Mouse (Mus musculus) frontal cortex, adult 2 months (tissue): ENCODE data around the gene Bahcc1. TPM values are rescaled to one million over a fixed set of nuclear protein-coding genes. Genes with fewer than 3 reads are reported as not detected.

Source experiments
- DNase-seq, 2 experiments: peaks; one replicate each; pipeline ENCODE4 v3.0.0; 2022; ENCODE audit warnings: low spot score in 1 of 2; ENCODE audit errors: extremely low spot score in 1 of 2
- polyA plus RNA-seq: library from polyadenylated mRNA; depleted of rRNA; stranded (reverse); fragments of >200 nt; gene quantifications from 2 replicates; pipeline ENCODE4 v1.2.3, GENCODE M21; 2012

The Bahcc1 gene
- polyA plus RNA-seq, 1 experiment, result 16.9 TPM

DNA sequence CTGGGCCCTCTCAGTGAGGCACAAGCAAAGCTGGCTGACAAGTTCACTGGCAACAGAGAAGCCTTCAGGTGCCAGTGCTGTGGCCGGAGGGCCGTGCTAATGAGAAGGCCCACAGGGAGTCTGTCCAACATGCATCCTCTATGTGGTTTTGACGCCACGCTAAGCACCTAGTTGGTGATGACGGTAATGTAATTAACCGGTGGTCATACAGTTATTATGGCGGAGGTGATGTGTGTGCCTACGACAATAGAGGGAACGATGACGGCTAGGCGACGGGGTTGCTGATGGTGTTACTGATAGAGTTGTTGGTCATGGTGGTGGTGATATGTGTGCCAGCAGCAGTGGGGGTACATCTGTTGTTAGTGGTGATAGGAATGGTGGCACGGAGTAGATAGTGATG lies 25.2 kb downstream of the Bahcc1 start:
- no peak for DNase-seq

DNA sequence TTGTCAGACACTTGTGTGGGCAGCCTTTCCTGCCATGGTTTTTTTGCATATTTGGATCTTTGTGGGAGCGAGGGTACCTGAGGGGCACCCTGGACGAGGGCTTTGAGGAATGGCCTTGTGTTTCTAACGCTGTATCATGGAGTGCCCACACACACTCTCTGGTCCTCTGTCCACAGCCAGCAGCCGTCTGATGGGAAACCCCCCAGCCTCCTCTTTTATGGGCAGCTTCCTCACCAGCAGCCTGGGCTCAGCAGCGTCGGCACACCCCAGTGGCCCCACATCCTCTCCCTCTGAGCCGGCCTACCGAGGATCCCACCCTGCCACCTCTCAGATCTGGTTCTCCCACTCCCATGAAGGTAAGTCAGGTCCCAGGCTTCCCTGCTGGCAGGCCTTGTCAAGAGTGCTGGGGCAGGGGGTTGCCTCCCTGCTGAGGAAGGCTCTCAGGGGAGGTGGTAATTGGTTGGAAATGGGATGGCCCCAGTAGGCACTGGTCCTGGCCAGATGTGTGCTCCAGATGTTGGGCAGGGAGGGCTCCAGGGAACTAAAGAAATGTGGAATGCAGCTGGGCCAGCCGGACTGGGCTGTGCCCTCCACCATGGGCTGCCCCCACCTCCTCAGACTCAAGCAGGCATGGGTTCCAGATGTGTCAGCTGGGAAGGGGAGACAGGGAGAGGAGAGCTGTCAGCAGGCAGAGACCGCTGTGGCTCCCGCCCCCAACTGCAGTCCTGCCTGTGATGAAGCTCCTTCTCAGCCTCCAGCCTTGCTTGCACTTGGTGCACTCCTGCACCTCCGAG lies 26.3 kb downstream of the Bahcc1 start:
- DNase-seq, result no peak

- peak in 1 of 2 experiments; percentile 45 for DNase-seq
Observed at GRCm38 (mm10) chr11:120259792-120260768, 27.3 kb downstream of the Bahcc1 start.

DNA sequence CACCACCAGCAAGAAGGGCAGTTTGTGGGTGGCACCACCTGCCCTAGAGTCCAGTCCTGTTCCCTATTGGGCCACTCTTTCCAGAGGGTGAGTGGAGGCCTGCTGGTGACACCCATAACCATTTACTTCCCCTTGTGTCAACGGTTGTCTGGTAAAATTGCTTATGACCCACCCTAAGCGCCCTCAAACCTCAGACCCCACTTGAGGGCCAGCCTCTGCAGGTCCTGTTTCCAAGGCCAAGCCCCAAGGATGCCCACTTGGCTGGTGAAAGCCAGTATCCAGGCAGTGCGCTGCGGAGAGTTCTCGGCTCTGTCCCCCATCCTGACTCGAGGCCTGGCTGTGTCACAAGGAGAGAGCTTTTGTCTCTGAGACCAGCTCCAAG lies 28.0 kb downstream of the Bahcc1 start:
- DNase-seq, result no peak

DNA sequence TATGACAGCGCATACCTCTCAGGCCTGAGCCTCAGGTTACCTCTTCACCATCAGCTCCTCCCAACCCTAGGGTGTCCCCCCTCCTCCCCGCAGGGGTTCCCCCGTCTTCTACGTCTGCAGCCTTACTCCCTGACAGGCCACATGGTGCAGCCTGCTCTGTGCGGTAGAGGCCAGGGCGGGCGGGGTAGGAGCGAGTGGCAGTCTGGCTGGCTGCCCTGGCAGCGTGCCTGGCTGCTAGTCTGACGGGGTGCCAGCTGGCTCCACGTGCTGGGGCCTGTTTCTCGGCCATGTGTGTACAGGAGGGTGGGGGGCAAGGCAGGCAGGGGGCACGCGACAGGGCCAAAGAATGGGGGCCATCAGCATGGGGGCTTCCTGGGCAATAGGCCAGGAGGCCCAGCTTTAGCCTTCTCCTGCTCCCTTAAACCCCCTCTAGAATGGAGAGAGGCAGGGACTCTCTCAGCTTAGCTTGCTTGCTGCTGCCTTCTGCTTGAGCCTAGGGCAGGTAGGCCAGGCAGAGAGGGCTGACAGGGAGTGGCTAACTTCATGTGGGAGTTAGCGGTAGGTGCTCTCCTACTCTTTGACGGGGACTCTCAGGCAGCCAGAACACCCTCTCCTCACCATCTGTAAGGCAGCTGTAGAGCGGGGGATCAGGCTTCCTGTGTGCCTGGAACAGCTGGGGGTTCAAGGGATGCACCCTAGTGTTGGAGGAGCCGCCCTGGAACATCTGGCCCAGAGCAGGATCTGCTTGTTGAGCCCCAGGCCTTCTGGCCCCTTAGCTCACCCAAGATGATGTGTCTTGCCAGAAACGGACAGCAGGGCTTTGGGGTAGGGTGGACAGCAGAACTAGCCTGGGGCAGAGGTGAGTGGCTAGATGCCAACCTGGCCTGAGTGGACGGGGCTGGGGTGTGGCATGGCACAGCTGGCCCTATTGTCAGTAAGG lies 28.9 kb downstream of the Bahcc1 start:
- DNase-seq, result peak; percentile 85 to 96

DNA sequence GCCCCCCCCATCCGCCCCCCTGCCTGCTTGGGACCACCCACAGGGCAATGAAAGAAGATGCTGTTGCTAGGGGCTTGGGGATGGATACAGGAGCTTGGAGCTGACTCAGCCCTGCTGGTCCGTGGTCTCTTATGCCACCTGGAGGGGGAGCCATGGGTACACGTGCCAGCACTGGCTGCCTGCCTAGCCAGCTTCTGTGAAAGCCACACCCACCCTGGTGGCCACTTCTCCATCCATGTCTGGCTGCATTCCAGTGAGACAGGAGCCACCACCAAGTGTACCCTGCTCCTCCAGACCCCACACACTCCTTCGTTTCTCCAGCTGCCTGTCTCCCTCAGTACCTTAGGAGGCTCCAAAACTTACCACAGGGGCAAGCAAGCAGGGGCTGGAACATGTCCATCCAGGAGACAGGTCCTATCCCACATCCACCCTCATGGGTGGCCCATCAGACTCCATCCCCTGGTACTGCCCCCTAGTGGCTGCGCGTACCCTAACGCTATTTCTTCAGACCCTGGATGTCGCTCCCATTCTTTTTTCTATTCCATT lies 29.7 kb downstream of the Bahcc1 start:
- peak in 1 of 2 experiments; percentile 68 for DNase-seq

DNA sequence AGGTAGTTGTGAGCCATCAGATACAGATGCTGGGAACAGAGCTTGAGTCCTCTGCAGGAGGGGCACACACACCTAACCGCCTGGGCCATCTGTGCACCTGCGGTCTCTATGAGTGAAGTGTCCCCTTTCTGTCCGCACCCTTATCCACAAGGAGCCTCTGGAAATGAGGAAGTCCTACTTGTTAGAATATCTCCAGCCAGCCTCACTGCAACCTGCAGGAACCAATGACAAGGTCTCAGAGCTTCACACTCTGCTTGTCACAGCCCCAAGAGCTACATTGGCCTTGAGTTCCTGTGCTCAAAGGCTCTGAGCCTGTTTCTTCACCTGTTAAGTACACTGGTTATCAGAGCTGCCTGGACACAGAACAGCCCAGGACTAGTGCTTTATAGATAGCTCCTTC lies 30.4 kb downstream of the Bahcc1 start:
- DNase-seq, result no peak

DNA sequence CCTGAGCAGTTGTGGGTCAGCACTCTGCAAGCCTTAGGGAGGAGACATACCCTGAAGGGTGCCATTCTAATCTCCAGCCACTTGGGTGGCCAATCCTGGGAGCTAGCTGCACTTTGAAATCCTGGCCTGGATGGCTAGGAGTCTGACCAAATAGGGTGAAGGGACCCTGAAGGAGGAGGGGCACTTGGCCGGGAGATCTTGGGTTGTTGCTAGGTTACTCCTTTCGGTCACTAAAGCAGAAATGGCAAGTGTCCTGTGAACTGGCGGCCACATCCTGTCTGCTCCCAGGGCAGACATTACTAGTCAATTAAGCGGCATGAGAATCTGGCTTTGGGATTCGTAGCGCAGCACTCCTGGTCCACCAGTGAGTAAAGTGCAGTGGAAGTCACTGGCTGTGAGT lies 31.3 kb downstream of the Bahcc1 start:
- no peak for DNase-seq

DNA sequence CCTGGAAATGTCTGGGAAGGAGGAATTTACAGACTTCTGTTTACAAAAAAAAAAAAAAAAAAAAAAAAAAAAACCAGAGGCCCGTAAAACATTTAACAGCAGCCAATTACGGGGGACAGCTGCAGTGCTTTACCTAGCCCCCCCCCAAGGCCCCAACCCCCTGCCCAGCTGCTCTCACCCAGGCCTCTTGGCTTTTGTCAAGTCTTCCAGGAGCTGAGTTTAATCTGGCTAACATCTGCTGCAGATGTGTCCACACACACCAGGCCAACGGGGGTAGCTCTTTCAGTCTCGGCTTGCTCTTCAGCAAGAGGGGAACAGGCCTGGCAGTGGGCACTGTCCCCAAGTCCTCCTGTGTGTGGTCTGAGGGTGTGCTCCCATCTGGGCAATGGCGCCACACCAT lies 32.7 kb downstream of the Bahcc1 start:
- DNase-seq, result no peak

DNA sequence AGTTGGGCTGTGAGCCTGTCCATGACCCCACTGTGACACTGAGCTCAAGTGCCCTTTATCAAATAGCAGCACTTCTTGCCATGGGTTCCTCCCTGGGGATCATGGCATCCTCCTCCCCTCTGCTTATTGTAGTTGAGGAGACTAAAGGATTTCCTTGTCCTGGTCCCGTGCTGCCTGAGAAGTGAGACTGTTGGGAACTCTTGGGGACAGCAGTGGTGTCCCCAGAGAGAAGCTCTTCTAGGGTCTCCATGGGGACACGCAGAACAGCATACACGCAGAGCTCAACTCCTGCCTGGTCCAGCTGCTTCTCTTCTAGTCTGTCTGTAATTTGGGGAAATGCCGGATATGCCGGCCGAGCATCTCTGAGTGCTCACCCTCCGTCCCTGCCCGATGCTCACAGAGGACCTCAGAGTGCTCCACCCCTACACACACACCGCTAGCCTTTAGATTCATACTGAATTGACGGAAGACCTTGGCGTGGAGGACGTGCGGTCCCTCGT lies 33.6 kb downstream of the Bahcc1 start:
- DNase-seq, result no peak

DNA sequence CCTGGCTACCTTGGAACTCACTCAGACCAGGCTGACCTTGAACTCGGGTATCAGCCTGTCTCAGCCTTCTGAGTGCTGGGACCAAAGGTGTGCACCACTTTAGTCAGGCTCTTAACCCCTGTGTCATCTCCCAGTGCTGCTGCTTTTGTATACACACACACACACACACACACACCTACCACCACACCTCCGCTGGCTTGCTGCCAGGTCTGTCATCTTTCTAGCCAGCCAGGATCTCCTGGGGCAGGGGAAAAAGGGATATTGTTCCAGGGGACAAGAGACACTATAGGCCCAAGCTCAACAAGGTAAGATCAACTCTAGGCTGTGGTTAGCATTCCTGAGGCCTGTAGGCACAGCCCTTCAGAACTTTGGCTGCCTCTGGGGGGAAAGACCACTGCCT lies 34.5 kb downstream of the Bahcc1 start:
- no peak for DNase-seq

DNA sequence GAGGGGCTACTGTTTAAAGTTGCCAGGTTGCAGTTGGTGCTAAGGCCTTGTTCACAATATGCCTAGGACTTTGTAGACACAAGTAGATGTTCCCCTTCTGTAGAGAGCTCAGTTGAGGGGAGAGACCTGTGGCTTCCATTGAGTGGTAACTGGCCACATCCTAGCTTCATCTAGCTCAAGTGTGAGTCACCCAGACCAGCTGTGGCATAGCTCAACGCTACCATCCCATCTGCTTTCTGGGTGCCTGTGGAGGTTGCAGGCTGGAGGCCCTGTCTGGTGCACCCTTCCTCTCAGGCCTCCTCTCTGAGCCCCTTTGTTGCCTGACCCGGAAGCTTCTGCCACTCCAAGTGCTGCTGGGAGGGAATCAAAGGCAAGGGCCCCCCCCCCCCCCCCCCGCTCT lies 34.9 kb downstream of the Bahcc1 start:
- no peak for DNase-seq

- peak; percentile 38 to 68 for DNase-seq
Observed at GRCm38 (mm10) chr11:120268195-120268967, 35.6 kb downstream of the Bahcc1 start.

DNA sequence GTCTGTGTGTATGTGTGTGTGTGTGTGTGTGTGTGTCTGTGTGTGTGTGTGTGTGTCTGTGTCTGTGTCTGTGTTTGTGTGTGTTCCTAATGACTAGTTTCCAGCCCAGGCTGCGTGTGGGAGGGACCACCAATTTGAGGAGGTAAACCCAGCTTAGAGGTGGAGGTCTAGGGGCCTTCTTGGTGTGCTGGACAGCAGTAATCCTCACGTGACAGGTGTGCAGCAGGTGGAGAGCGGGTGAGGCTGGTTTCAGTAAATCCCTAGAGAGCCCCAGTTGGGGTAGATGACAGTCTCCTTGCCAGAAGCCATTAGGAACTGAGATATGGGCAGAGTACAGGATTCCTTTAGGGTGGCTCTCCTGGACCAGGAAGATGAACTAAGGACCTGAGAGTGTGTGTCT lies 36.3 kb downstream of the Bahcc1 start:
- DNase-seq, result no peak

GRCm38 (mm10) chr11:120269498-120270104 lies 36.9 kb downstream of the Bahcc1 start:
- DNase-seq, result peak; percentile 14 to 38

- peak in 1 of 2 experiments; percentile 52 for DNase-seq
Observed at GRCm38 (mm10) chr11:120279335-120279734, 46.6 kb downstream of the Bahcc1 start.

- DNase-seq, result peak; percentile 29 to 50
Observed at GRCm38 (mm10) chr11:120280281-120280773, 47.6 kb downstream of the Bahcc1 start.

GRCm38 (mm10) chr11:120280774-120281173 lies 48.0 kb downstream of the Bahcc1 start:
- no peak for DNase-seq

DNA sequence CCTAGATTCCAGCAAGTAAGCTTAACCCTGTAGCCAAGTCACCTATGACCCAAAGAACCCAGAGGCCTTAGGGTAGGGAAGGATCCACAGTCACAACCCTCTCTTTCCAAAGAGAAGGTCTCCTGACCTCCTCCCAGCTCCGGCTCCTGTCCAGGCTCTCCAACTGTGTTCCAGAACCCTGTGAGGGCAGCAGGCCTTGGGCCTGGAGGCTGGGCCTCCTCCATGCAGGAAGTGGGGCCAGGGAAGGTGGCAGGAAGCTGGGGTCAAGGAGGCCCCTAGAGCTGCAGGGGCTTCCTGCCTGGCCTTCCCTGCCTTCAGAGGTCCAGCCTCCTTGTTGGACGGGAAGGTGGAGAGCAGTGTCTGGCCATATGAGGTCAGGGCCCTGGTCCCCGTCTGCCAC lies 48.5 kb downstream of the Bahcc1 start:
- DNase-seq, result no peak
